In genomic region chr17:62862298-62862999, GRCm38 (mm10) we compare ENCODE assay signal across 8 mouse cellular contexts. TPM values are rescaled to one million over a fixed set of nuclear protein-coding genes. Genes with fewer than 3 reads are reported as not detected.
A peak's percentile ranks its signal among the peaks of the same experiment; 100 is the strongest.
DNase-seq lines count a peak whose midpoint lies in the region; ATAC-seq and TF ChIP-seq lines count a peak whose summit lies in the region.

No protein-coding gene starts in this region.

- peak overlapping the region; percentile 31 for H3K4me2 ChIP-seq in hindbrain, embryonic 13.5 days

- H3K36me3 ChIP-seq in heart, adult 2 months (ENCODE audit: control insufficient read depth, insufficient read depth, low read length): no peaks in the 10 kb centered on the region
- no peaks in the 10 kb centered on the region for H3K36me3 ChIP-seq in ES-Bruce4 (ENCODE audit: control insufficient read depth, insufficient read depth, low read length, poor library complexity, severe bottlenecking)
- H3K36me3 ChIP-seq in forebrain, embryonic 10.5 days (replicated peaks): peaks cover 25% of the 10 kb centered on the region
- H3K36me3 ChIP-seq in hindbrain, embryonic 13.5 days: no peaks in the 10 kb centered on the region

- peaks cover 2% of the 10 kb centered on the region; the same call in 1 of the 2 replicates for H3K79me2 ChIP-seq in heart, adult 2 months (replicated peaks; ENCODE audit: control insufficient read depth, insufficient read depth, low read length)

- H3K27me3 ChIP-seq in heart, adult 2 months (ENCODE audit: control insufficient read depth, insufficient read depth, low read length): no peaks in the 10 kb centered on the region
- no peaks in the 10 kb centered on the region for H3K27me3 ChIP-seq in ES-Bruce4 (ENCODE audit: control insufficient read depth, insufficient read depth, low read length, poor library complexity, severe bottlenecking)
- H3K27me3 ChIP-seq in forebrain, embryonic 10.5 days (ENCODE audit: poor library complexity, severe bottlenecking): peaks cover 57% of the 10 kb centered on the region
- H3K27me3 ChIP-seq in hindbrain, embryonic 13.5 days: no peaks in the 10 kb centered on the region
- no peaks in the 10 kb centered on the region for H3K27me3 ChIP-seq in cerebellum, adult 2 months (ENCODE audit: control insufficient read depth, insufficient read depth, low read length)

- WGBS in heart, adult 2 months: 15% methylated on average over 12 of the region's 12 CpGs
- WGBS in forebrain, embryonic 10.5 days: 52% methylated on average over 12 of the region's 12 CpGs
- WGBS in hindbrain, embryonic 13.5 days: 29% methylated on average over 12 of the region's 12 CpGs
- 14% methylated on average over 12 of the region's 12 CpGs for WGBS in cerebellum, adult 2 months

- TF ChIP-seq POLR2A in heart, adult 2 months (IDR thresholded peaks at IDR 0.05; ENCODE audit: insufficient read depth, low read depth, low read length): no peak
- TF ChIP-seq POLR2A in ES-Bruce4 (IDR thresholded peaks at IDR 0.05; ENCODE audit: insufficient read depth, low read length): no peak
- no peak for TF ChIP-seq POLR2A in cerebellum, adult 2 months (IDR thresholded peaks at IDR 0.05; ENCODE audit: borderline replicate concordance, insufficient read depth, low read length)

- H3K9me3 ChIP-seq in ES-Bruce4 (replicated peaks; ENCODE audit: control insufficient read depth, insufficient read depth, low read length, poor library complexity, severe bottlenecking): no peaks in the 10 kb centered on the region
- H3K9me3 ChIP-seq in forebrain, embryonic 10.5 days: peaks cover 8% of the 10 kb centered on the region; the same call in 1 of the 2 replicates
- no peaks in the 10 kb centered on the region for H3K9me3 ChIP-seq in hindbrain, embryonic 13.5 days

- TF ChIP-seq CTCF in heart, adult 2 months (IDR thresholded peaks at IDR 0.05): no peak
- no peak for TF ChIP-seq CTCF in ES-Bruce4 (IDR thresholded peaks at IDR 0.05; ENCODE audit: low read depth, low read length)
- TF ChIP-seq CTCF in cerebellum, adult 2 months (IDR thresholded peaks at IDR 0.05; ENCODE audit: borderline replicate concordance, insufficient read depth, low read depth, low read length): no peak

- peaks cover 3% of the 10 kb centered on the region for H3K4me1 ChIP-seq in heart, adult 2 months (ENCODE audit: control insufficient read depth, insufficient read depth, low read length)
- H3K4me1 ChIP-seq in ES-Bruce4 (ENCODE audit: control insufficient read depth, insufficient read depth, low read length): no peaks in the 10 kb centered on the region
- H3K4me1 ChIP-seq in forebrain, embryonic 10.5 days: peaks cover 34% of the 10 kb centered on the region
- peaks cover 25% of the 10 kb centered on the region for H3K4me1 ChIP-seq in hindbrain, embryonic 13.5 days (replicated peaks)
- no peaks in the 10 kb centered on the region for H3K4me1 ChIP-seq in cerebellum, adult 2 months (ENCODE audit: control insufficient read depth, insufficient read depth, low read length)

- no peak overlapping the region for H3K27ac ChIP-seq in heart, adult 2 months
- no peak overlapping the region for H3K27ac ChIP-seq in ES-Bruce4 (ENCODE audit: insufficient read depth, low read length)
- peak overlapping the region; percentile 69 for H3K27ac ChIP-seq in forebrain, embryonic 10.5 days
- H3K27ac ChIP-seq in hindbrain, embryonic 13.5 days: peak overlapping the region; percentile 71
- H3K27ac ChIP-seq in cerebellum, adult 2 months (ENCODE audit: insufficient read depth, low read length): no peak overlapping the region; the same call in 1 of the 2 replicates

- peak; percentile 87 for ATAC-seq in hindbrain, embryonic 13.5 days (ENCODE audit: low FRiP score)

- peak; percentile 16 to 37 for DNase-seq in heart, adult 2 months
- DNase-seq in heart, adult 8-10 months (ENCODE audit: low spot score): no peak
- DNase-seq in forebrain, embryonic 10.5 days (ENCODE audit: extremely low spot score, low spot score): no peak
- peak; percentile 66 for DNase-seq in mesoderm, embryonic 11.5 days (ENCODE audit: low read depth, low spot score)
- peak; percentile 5 to 18 for DNase-seq in thymus, postnatal 36 days
- DNase-seq in cerebellum, adult 2 months: no peak

- no peak for TF ChIP-seq EP300 in heart, adult 2 months (IDR thresholded peaks at IDR 0.05; ENCODE audit: insufficient read depth, low read depth, low read length)
- no peak for TF ChIP-seq EP300 in ES-Bruce4 (IDR thresholded peaks at IDR 0.05; ENCODE audit: insufficient read depth, low read depth, low read length)

- H3K4me3 ChIP-seq in heart, adult 2 months: no peak overlapping the region
- H3K4me3 ChIP-seq in ES-Bruce4 (ENCODE audit: low read depth, low read length): peak overlapping the region; percentile 25; the same call in 1 of the 2 replicates
- H3K4me3 ChIP-seq in forebrain, embryonic 10.5 days: peak overlapping the region; percentile 10; the same call in 1 of the 2 replicates
- no peak overlapping the region for H3K4me3 ChIP-seq in hindbrain, embryonic 13.5 days
- no peak overlapping the region for H3K4me3 ChIP-seq in cerebellum, adult 2 months (replicated peaks; ENCODE audit: insufficient read depth, low read depth, low read length)

- intact Hi-C loops in heart, adult 2 months (cut with DNase I): no loop called here

- no peak overlapping the region for H3K9ac ChIP-seq in heart, adult 2 months (ENCODE audit: low read depth, low read length)
- no peak overlapping the region for H3K9ac ChIP-seq in ES-Bruce4 (ENCODE audit: low read depth, poor library complexity, severe bottlenecking)
- 0 out of 2 replicates have a peak overlapping the region, but pooled peaks have one; percentile 5 for H3K9ac ChIP-seq in hindbrain, embryonic 13.5 days

RNA-seq across cellular contexts. Expression of gene Efna5, which starts 18.7 kb away (rescaled TPM):
- total RNA-seq in heart, adult 2 months (2021): 10 to 100 TPM; 17.5 to 24.0 TPM
- 3.9 and 5.2 TPM in 2 replicates for polyA plus RNA-seq in heart, adult 2 months (2012; rRNA removed)
- 10 to 100 TPM; 17.4 to 20.1 (median 19.1) TPM for total RNA-seq in heart, adult 8-10 months (2022)
- polyA plus RNA-seq in ES-Bruce4 (2011; ENCODE audit: insufficient read depth, insufficient read length, low read depth, missing spikeins): 29.6 and 32.7 TPM in 2 replicates
- 44.9 and 52.8 TPM in 2 replicates for polyA plus RNA-seq in forebrain, embryonic 10.5 days (2016; fragmentation: Nextera tagmentation; extraction: Ambion mirVana)
- 47.7 and 55.9 TPM in 2 replicates for polyA plus RNA-seq in hindbrain, embryonic 13.5 days (2015; fragmentation: Nextera tagmentation; extraction: Ambion mirVana)
- polyA plus RNA-seq in cerebellum, adult 2 months (2012; rRNA removed): 4.1 and 5.2 TPM in 2 replicates

Comparison
In these comparisons a context has a peak if more than half of its experiments do, and no peak if none do; other contexts are left out.
1. DNase-seq: peak in heart, adult 2 months (2 of 2), mesoderm, embryonic 11.5 days (single experiment) and thymus, postnatal 36 days (2 of 2); none in heart, adult 8-10 months (single experiment), forebrain, embryonic 10.5 days (single experiment) and cerebellum, adult 2 months (0 of 2).
2. H3K27ac ChIP-seq: peak in forebrain, embryonic 10.5 days (single experiment) and hindbrain, embryonic 13.5 days (single experiment); none in heart, adult 2 months (single experiment), ES-Bruce4 (single experiment) and cerebellum, adult 2 months (single experiment).
3. H3K4me3 ChIP-seq: peak in ES-Bruce4 (single experiment) and forebrain, embryonic 10.5 days (single experiment); none in heart, adult 2 months (single experiment), hindbrain, embryonic 13.5 days (single experiment) and cerebellum, adult 2 months (single experiment).